Mouse (Mus musculus) gastrocnemius, postnatal 14 days (tissue): ENCODE measurements around the gene Insm1. TPM values are rescaled to one million over a fixed set of nuclear protein-coding genes. Genes with fewer than 3 reads are reported as not detected.

Source experiments
- DNase-seq: peaks from one replicate; pipeline ENCODE4 v3.0.0; 2021; ENCODE audit warnings: mixed read lengths
- intact Hi-C: fragments of 180-260 bp; cut with DNase I; formaldehyde crosslinking; loops from one replicate; pipeline ENCODE4 v1.15.1; 2025; ENCODE audit warnings: low total_unique reads
- total RNA-seq, 2 experiments: library from RNA; stranded (reverse); gene quantifications; 2 replicates each; pipeline ENCODE4 v1.2.3; 2021

The Insm1 gene
- total RNA-seq, 2 experiments from 2014 or later, result not detected

DNA sequence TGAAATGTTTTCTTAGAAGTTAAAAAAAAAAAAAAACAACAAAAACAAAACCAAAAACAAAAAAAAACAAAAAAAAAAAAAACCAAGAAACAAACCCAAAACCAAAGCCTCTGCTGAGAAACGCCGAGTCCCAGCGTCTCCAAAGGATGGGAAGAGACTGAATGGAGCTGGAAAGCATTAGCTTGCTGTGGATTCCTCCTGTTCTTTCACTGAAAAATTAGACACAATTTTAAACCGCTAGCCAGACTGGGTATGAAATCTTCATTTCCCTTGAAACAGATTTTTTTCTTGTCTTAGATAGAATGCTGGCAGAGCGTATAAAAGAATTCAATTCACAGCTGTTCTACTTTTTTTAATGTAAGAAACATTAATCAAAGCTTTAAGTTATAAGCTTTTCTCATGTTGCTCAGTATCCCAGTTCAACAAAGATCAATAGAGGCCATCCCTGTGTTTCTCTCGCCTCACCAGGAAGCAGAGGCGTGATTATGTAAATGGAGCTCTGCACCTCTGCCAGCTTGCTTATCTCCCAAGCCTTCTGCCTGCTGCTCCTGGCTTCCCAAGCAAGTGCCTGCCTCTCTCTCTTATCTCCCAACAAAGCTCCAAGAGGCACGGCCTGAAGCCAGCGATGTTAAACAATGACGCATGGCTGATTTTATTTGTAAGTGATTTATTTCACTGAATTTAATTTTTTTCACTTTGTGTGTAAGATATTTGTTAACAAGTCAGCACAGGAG, 37.2 kb downstream of the Insm1 start:
- no peak for DNase-seq
- intact Hi-C loops, result no loop called here

- intact Hi-C loops, result no loop called here
- DNase-seq, result no peak
These were observed 38.3 kb downstream of the Insm1 start for GRCm38 (mm10) chr2:146259787-146260560.

- intact Hi-C loops, result no loop called here
- DNase-seq, result no peak
These were observed 39.4 kb downstream of the Insm1 start for GRCm38 (mm10) chr2:146261146-146261545.

- no peak for DNase-seq
- intact Hi-C loops, result no loop called here
These were observed 40.5 kb downstream of the Insm1 start for GRCm38 (mm10) chr2:146262215-146262614.

DNA sequence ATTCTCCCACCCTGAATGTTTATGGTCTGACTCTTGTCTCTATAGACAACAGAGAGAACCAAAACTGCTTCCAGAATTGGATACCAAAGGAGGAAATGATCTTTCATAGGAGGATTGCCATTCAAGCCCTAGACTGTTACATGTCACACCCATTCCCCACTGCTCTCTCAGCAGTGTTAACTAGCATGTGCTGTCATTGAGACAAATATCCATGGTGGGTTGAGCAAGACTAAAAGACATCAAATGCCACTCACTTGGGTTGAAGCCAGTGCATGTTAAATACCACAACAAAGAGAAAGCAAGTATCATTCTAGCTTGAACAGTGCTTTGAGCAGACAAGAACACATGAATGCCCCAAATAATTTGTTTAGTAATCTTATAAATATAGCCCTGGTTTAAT, 41.2 kb downstream of the Insm1 start:
- no peak for DNase-seq
- intact Hi-C loops, result no loop called here

DNA sequence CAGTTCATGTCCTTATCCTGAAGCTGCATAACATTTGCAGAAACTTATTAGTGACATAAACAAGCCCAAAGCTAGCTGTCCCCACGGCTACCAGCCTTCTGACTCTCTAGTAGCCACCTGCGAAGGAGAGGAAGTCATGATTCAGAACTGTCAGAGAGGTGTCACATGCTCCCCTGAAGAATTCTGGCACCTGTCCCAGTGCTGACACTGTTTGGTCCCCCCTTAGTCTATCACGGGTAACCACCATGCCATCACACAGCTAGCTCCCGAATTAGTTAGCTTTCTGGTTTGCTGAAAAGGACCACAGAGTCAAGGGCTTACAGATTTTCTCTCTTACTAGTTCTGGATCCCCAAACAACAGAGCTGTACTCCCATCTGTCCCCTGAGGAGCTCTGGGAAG, 43.3 kb downstream of the Insm1 start:
- no peak for DNase-seq
- intact Hi-C loops, result no loop called here

DNA sequence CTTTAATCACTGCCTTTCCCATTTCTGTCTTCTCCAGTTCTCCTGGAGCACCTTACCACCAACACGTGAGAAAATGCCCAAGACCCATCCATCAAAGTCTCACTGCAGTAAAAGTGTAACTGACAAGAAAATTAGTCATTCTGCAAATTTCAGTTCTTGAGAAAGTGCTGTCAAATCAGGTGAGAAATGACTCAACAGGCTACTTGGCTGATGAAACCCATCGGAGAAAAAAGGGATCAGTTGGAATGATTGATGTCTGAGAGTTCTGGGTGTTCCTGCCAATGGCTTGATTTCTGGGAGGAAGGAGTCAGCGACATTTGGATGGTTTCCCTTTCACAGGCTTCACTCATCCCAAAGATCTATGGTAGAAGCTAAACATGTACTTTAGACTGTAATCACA, 44.8 kb downstream of the Insm1 start:
- intact Hi-C loops, result no loop called here
- no peak for DNase-seq
